Mouse (Mus musculus): Measurements from ENCODE around the gene Tmem131.
"Not testable (repeated sequence)": the region's sequence is repeated elsewhere in the genome, so short reads cannot be mapped to it uniquely, and the experiment has no call there.

Tmem131 gene

GRCm38 (mm10) chr1:36917423-36917822, 26.0 kb downstream of the Tmem131 start:
- no peak for DNase-seq (ENCODE audit: low spot score)

GRCm38 (mm10) chr1:36915200-36915580, 28.3 kb downstream of the Tmem131 start:
- no peak for DNase-seq (ENCODE audit: low spot score)

- DNase-seq (ENCODE audit: low spot score), result no peak
Measured at GRCm38 (mm10) chr1:36914455-36915199, 28.8 kb downstream of the Tmem131 start.

- no peak for DNase-seq (ENCODE audit: low spot score)
Measured at GRCm38 (mm10) chr1:36913806-36914205, 29.7 kb downstream of the Tmem131 start.

GRCm38 (mm10) chr1:36912239-36912638, 31.2 kb downstream of the Tmem131 start:
- no peak for DNase-seq (ENCODE audit: low spot score)

GRCm38 (mm10) chr1:36911603-36912002, 31.9 kb downstream of the Tmem131 start:
- no peak for DNase-seq (ENCODE audit: low spot score)

GRCm38 (mm10) chr1:36910397-36910796, 33.1 kb downstream of the Tmem131 start:
- no peak for DNase-seq (ENCODE audit: low spot score)

GRCm38 (mm10) chr1:36909965-36910364, 33.5 kb downstream of the Tmem131 start:
- not testable (repeated sequence) for DNase-seq (ENCODE audit: low spot score)

GRCm38 (mm10) chr1:36905216-36905615, 38.2 kb downstream of the Tmem131 start:
- DNase-seq (ENCODE audit: low spot score), result no peak

GRCm38 (mm10) chr1:36904489-36904888, 39.0 kb downstream of the Tmem131 start:
- no peak for DNase-seq (ENCODE audit: low spot score)

- DNase-seq (ENCODE audit: low spot score), result peak; percentile 28
Measured at GRCm38 (mm10) chr1:36904084-36904451, 39.4 kb downstream of the Tmem131 start.

- DNase-seq (ENCODE audit: low spot score), result no peak
Measured at GRCm38 (mm10) chr1:36903376-36904083, 39.9 kb downstream of the Tmem131 start.

GRCm38 (mm10) chr1:36902533-36903315, 40.7 kb downstream of the Tmem131 start:
- no peak for DNase-seq (ENCODE audit: low spot score)

GRCm38 (mm10) chr1:36899622-36900021, 43.8 kb downstream of the Tmem131 start:
- DNase-seq (ENCODE audit: low spot score), result no peak

- DNase-seq (ENCODE audit: low spot score), result no peak
Measured at GRCm38 (mm10) chr1:36896423-36896822, 47.0 kb downstream of the Tmem131 start.

- DNase-seq (ENCODE audit: low spot score), result no peak
Measured at GRCm38 (mm10) chr1:36895452-36895851, 48.0 kb downstream of the Tmem131 start.

GRCm38 (mm10) chr1:36894136-36894535, 49.3 kb downstream of the Tmem131 start:
- DNase-seq (ENCODE audit: low spot score), result no peak

GRCm38 (mm10) chr1:36893720-36894119, 49.7 kb downstream of the Tmem131 start:
- DNase-seq (ENCODE audit: low spot score), result not testable (repeated sequence)

- DNase-seq (ENCODE audit: low spot score), result no peak
Measured at GRCm38 (mm10) chr1:36893146-36893545, 50.3 kb downstream of the Tmem131 start.

GRCm38 (mm10) chr1:36892461-36892860, 51.0 kb downstream of the Tmem131 start:
- no peak for DNase-seq (ENCODE audit: low spot score)

- no peak for DNase-seq (ENCODE audit: low spot score)
Measured at GRCm38 (mm10) chr1:36889016-36889415, 54.5 kb downstream of the Tmem131 start.

GRCm38 (mm10) chr1:36887172-36887571, 56.3 kb downstream of the Tmem131 start:
- DNase-seq (ENCODE audit: low spot score), result no peak

- DNase-seq (ENCODE audit: low spot score), result no peak
Measured at GRCm38 (mm10) chr1:36886489-36886888, 57.0 kb downstream of the Tmem131 start.

All from MN1 (cell line).